Mouse (Mus musculus): Measurements from ENCODE around the gene Cdc123.

Cdc123 gene

GRCm38 (mm10) chr2:5804440-5805045 lies 40.4 kb downstream of the Cdc123 start:
- no peak for DNase-seq

GRCm38 (mm10) chr2:5801927-5802590 lies 42.9 kb downstream of the Cdc123 start:
- DNase-seq = no peak

- no peak for DNase-seq
These were observed 43.8 kb downstream of the Cdc123 start for GRCm38 (mm10) chr2:5801182-5801640.

- DNase-seq = no peak
These were observed 46.9 kb downstream of the Cdc123 start for GRCm38 (mm10) chr2:5797816-5798672.

GRCm38 (mm10) chr2:5793771-5794170 lies 51.2 kb downstream of the Cdc123 start:
- no peak for DNase-seq

GRCm38 (mm10) chr2:5792056-5792455 lies 52.9 kb downstream of the Cdc123 start:
- DNase-seq = no peak

- DNase-seq = no peak
These were observed 55.3 kb downstream of the Cdc123 start for GRCm38 (mm10) chr2:5789625-5790160.

- DNase-seq = no peak
These were observed 57.6 kb downstream of the Cdc123 start for GRCm38 (mm10) chr2:5787391-5787790.

- DNase-seq = no peak
These were observed 72.5 kb downstream of the Cdc123 start for GRCm38 (mm10) chr2:5772464-5772863.

GRCm38 (mm10) chr2:5770708-5771241 lies 74.2 kb downstream of the Cdc123 start:
- peak; percentile 50 for DNase-seq

- DNase-seq = no peak
These were observed 75.3 kb downstream of the Cdc123 start for GRCm38 (mm10) chr2:5769630-5770029.

- no peak for DNase-seq
These were observed 76.0 kb downstream of the Cdc123 start for GRCm38 (mm10) chr2:5768946-5769345.

GRCm38 (mm10) chr2:5762031-5762430 lies 82.9 kb downstream of the Cdc123 start:
- no peak for DNase-seq

- no peak for DNase-seq
These were observed 84.4 kb downstream of the Cdc123 start for GRCm38 (mm10) chr2:5760479-5761008.

GRCm38 (mm10) chr2:5758569-5758968 lies 86.4 kb downstream of the Cdc123 start:
- DNase-seq = no peak

- no peak for DNase-seq
These were observed 94.1 kb downstream of the Cdc123 start for GRCm38 (mm10) chr2:5750872-5751271.

- DNase-seq = no peak
These were observed 95.8 kb downstream of the Cdc123 start for GRCm38 (mm10) chr2:5749210-5749609.

- DNase-seq = no peak
These were observed 97.4 kb downstream of the Cdc123 start for GRCm38 (mm10) chr2:5747545-5748043.

GRCm38 (mm10) chr2:5746529-5746928 lies 98.4 kb downstream of the Cdc123 start:
- DNase-seq = no peak

All from right cerebral cortex, postnatal 4 days (tissue).